Mouse (Mus musculus): ENCODE data around the gene Egr2.

GRCm38 (mm10) chr10:67512871-67513270, 22.4 kb upstream of the Egr2 start:
- TF ChIP-seq POLR2A (IDR thresholded peaks at IDR 0.05; ENCODE audit: insufficient read depth, low read length) = no peak
- TF ChIP-seq CTCF (IDR thresholded peaks at IDR 0.05; ENCODE audit: low read depth, low read length) = no peak
